Mouse (Mus musculus): Measurements from ENCODE around the gene Slc25a21.

Slc25a21 gene

DNA sequence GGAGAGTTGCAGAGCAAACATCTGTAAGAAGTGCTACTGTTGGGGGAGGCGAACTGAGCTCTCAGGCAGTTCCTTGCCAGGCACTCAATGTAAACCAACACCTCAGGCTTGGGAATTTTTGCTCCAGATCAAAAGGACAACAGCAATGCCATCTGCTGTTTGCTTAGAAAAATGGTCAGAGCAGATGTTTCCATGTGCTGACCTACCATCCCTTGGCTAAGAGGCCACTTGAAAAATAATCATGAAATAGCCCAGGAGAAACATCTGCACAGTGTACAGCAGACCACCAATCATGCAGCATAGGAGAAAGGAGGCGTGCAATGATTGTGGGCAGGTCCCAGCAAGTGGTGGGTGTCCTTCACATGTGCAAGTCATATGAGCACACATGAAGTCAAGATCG lies 180.9 kb downstream of the Slc25a21 start:
- no peak for DNase-seq

DNA sequence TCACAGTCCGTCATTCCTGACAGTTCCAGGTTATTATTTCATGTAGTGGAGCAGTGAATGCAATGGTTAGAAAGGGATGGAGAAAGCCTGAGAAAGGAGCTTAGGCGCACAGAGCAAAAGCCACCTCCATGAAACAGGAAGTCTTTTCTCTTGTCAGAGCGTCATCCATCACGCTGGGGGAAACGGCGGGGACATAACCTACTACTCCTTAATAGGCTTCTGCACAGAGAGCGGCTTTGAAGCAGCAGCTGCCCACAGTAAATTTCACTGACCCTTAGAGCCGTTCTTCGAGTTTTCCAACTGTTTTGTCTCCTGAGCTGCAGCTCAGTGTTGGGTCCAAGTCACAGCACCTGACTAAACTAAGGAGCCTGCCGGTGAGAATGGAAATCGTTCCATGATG lies 188.3 kb downstream of the Slc25a21 start:
- no peak for DNase-seq

DNA sequence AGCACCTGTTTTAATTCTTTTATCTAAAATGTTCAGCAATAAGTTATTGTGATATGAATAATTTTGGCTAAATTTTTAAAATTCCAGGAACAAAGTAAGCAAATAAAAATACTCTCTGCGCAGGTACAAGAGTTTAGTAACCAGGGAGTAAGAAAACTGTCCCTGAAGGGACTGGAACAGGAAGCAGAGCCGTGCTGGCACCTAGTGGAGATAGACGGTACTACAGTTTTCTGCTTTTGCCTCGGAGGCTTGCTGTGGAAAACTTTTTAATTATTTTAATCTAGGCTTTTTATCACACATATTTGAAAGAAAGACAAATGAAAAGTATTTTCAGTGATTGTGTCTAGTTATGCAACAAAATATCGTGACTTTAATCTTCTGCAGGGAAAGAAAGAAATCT lies 211.2 kb downstream of the Slc25a21 start:
- DNase-seq = peak; percentile 47

DNA sequence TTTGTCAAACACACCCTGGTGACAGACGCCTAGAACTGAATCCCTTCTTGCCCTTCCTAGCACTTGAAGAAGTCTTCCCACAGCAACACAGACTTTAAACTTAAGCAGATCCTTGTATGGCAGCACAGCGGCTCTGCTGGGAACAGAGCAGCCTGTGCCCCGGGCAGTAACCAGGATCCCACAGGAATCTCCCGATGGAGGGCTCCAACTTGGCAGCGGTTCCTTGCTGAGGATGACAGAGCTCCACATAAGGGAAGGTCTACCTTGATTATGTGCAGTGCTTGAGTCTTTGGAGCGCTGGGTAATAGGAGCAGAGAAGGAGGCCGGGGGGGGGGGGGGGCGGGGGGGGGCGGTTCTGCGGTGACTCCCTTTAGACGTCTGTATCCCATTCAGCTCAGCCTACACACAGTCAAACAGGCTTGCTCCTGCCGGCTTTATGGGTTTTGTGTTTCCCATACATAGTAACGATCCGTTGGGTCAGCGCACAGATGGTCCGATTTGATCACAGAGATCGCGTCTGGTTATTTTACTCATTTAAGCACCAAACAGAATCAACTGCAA lies 215.1 kb downstream of the Slc25a21 start:
- DNase-seq = no peak

DNA sequence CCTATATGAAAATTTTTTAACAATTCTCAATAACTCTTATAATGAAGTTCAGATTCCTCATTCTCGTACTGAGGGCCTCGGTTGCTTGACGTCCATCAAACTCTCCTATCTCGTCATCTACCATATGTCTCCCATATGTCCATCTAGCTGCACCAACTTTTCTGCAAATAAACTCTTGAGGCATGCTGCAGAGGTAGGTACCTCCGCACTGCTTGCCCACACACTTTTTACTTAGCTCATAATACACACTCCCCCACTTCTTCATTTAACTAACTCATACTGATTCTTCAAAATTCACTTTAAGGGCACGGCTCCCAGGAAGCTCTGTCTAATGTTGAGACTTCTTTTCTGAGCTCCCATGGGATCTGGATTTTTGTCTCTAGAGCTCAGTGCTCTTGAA lies 222.0 kb downstream of the Slc25a21 start:
- no peak for DNase-seq

DNA sequence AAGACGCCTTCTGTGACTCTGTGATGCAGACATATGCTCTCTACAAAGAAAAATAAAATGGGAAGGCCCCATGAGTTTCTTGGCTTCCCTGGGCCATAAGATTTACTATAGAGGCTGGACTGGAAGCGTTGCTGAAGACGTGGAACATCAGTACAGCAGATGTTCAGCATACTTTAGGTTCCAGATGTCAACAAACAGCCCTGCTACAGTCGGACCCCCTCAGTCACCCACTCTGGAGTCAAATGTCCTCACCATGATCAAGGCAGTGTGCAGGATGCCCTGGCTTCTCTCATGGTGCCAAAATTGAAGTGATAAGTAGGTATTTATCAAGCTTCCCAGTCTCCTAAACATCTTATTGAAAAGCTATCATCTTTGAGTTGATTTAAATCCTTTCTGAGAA lies 234.0 kb downstream of the Slc25a21 start:
- DNase-seq = no peak

DNA sequence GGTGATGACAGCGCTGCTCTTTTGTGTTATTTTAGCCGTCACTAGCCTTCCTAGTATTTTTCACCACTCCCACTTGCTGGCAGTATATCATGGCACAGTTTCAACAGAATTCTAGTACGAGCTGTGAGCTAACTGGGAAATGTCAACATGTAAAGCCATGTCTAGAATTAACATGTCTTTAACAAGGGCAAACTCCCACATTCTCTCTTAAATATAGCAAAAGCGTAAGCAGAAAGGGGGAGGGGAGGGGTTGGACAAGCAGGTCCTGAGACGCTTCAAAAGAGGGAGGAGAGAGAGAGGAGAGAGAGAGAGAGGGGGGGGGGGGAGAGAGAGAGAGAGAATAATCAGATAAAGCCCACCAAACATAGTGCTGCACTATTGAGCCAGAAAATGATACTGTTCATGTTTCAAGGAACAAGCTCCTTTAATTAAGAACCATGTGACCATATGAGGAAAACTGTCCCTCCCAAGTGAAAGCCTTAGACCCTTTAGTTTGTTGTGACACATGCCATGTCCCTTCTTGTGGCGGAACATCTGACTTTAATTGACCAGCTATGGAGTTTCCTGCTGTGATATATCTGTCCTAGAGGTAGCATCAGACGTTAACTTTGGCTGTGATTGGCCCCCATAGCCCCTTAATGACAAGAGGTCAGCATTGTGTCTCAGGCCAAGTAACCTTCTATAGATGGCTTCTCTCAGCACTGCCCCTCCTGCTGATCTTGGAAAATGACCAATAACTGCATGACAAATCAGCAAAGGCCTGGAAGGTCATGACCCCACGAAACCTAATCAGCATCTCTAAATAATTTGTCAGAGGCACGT lies 237.8 kb downstream of the Slc25a21 start:
- DNase-seq = no peak

DNA sequence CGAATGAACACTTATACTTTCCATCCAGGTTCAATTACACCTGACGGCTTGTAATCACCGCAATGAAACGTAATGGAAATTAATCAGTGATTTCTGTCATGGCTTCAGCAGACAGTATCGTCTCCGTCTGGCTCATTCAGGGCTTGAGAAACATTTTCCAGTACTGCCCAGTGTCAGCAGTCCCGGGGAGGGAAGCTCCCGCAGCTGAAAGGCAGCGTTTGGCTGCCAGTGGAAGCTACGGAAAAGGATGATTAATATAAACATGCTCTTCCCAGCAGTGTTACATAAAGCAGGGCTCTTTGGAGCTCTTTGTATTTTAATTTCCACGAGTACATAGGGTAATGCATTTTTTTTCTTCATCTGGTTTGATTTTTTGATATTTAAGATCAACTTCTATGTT lies 239.0 kb downstream of the Slc25a21 start:
- DNase-seq = no peak

DNA sequence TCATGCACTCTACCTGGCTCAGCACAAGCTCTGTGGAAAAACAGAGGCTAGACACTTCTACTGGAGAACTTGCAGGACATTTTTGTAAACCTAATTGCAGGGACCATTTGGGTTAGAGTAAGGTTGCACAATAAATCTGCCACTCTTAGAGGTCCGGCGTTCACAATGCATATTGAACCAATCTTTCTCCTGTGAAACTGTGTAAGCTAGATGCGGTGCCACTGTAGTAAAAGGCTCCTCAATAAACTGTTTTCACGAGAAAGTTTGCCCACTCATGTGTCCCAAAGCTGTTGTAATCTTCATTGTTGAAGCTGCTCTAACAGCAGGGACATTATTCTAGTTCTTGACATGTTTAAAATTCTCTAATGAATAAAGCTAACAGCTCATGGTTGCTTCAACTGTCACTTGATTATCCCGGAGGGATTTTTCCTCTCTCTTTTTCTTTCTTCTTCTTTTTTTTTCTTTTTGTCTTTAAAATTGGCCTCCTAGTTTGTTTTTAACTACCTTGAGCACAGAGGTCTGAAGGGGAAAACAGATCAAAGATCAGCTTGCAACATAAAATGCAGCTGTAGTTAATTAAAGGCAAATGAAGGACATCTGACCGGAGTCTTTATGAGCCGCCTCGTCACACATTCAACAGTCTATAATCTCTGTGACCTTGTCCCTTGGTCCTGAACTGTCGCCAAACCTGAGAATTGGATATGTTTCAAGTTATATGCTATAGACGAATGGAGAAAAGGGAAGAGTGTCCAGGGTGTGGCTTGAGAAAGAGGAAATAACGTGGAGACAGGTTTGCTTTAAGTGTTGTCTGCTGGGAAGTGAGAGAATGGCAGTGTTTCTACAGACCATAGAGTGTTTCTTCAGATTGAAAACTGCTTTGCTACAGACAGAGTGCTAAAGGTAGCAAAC lies 245.3 kb downstream of the Slc25a21 start:
- DNase-seq = no peak

DNA sequence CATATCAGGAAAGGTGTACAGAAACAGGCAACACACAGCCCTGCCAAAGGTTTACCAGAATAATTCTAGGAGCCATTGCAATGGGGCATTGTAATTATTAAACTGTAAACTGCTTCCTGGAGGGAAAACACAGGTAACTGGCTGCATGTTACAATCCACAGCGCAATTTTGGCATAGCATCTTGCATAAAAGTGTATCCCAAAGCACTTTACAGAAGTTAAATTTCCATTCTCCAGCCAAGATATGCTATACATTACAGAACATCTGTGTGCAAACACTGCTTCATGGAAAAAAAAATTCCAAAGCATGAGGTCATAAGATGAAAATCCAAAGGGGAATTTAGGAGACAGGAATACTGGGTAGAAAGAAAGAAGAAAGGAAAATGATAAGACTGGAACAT lies 253.0 kb downstream of the Slc25a21 start:
- DNase-seq = no peak

DNA sequence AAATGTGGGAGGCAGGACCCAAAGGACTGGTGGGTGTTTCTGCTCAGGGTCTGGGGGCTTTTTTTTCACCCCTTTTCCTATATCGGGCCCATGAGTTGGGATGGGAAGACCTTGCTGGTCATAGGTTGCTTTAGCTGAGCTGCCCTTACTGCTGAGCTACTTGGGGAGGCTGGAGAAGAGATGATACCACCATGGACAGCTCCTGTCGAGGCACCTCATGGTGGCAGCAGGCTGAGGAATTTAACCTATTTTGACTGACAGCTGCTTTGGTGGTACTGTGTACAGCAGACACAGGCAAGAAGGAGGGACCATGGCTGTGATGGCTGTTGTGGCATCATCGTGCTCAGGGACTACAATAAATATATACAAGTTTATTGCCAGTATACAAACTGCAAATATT lies 256.4 kb downstream of the Slc25a21 start:
- DNase-seq = no peak

DNA sequence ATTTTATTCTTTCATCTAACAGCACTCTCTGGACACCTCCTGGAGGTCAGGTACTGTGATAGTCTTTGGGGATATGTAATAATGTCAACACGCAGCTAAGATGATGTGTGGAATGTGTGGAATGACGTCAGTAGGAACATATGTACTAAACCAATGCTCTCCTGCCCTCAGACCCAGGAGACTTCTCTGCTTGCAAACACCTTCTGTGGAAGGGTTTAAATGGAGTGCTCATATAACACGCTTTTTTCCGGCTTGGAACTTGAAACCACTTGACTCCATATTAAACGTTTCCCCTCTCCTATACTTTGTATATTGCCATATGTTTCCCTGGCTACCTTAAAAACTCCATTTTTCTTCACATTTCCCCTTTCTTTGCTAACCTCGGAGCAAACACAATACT lies 279.1 kb downstream of the Slc25a21 start:
- DNase-seq = no peak

DNA sequence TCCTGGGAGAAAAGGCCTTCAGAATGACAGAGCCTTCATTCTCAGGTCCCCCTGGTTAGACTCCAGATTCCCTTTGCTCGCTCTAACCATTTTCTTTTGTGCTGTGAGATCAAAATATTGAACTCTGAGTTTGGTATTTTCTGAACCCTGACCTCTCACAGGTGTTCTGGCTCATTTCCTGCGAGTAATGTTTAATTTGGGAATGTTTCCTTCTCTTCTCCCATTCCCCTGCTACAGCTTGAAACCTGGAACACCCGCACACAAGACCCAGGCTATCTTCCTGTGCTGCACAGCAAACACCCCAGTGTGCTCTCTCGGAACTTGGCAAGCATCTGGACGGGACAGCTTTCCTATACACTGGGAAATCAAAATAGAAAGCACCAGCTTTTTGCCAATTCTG lies 290.8 kb downstream of the Slc25a21 start:
- no peak for DNase-seq

DNA sequence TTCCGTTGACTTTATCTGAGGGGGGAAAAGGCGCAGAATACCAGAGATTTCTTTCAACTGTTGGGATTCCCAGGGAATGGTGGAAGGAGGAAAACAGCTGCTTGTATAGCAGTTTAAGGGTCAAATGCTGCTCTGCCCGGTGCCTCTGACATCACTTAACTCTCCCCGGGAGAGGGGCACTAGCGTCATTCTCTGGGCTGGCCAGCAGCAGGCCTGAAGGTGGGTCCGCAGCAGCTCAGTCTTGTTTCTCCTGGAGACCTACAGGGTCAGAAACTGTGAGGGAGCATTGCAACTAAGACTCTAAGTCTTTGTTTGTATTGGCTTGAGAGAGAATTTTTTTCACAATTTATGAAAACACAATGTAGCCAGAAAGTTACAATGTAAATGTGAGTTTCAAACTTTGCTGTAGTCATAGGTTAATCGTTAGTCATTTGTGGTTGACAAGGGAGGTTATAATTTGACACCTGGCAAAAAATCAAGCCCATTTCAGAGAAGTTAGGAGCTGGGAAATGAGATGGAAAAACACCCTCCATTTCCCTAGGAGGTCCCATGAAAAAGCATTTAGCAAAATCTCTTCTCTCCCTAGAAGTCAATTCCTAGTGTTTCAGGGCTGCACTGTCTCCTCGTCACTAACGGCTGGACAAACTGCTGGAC lies 291.5 kb downstream of the Slc25a21 start:
- DNase-seq = no peak

DNA sequence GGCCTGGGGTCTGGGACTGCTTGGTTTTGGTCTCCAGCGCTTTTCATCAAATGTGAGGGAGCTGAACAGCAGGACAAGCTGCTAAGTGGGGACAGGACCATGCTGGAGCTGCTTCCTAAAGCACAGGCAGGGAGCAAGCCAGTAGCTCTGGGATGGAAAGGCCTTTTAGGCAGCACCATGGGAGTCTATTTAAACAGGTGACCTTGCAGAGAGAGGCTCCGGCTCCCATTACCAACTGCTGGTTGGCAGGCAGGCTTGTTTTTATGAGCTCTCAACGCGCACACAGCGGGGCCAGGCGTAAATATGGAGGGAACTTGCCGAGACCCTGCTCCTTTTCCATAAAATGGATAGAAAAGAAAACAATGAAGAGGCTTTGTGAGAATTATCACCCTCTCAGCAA lies 292.1 kb downstream of the Slc25a21 start:
- DNase-seq = no peak

DNA sequence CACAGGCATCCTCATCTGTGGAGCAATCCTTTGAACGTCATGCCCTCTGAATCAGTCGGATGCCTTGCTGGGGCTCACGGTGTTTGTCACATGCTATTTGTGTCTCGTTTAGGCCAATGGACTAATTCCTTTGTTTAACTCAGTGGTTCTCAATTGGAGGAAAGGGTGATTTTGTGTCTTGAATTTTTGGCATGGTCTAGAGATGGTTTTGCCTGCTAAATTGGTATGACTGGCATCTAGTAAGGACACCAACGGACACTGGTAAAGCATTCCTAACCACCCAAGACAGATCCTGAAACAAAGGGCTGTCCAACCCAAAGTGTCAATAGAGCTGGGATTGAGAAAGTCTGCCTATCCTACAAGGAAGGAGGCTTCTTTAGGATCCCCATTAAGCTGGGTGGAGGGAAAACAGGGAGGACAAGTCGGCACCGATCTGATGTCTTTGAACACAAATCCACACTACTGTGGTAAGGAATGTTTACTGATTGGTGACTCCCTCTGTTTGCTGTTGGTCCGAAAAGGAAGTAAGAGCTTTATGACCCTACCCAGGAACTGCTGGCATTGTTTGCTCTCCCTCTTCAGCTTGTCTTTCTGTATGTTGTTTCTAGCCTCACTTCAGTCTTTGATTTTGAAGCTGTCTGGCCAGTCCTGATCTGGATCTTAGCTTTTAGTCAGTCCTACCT lies 294.4 kb downstream of the Slc25a21 start:
- no peak for DNase-seq

DNA sequence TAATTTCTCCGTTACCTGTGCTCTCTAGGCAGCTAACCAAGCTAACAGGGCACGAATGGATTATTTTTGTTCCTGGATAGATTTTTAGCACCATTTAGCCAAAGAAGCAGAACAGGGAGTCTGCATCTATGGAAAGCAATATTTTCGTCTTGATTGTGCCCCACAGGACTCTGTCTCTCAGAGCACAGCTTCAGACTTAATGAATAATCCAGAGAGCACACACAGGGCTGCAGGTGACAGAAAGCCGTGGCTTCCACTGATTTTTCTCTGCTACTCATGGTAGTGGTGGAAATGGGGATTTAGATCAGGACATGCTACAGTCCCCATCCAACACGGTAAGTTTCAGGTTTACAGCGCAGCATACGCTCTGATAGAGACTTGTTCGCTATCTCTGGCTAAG lies 299.3 kb downstream of the Slc25a21 start:
- no peak for DNase-seq

DNA sequence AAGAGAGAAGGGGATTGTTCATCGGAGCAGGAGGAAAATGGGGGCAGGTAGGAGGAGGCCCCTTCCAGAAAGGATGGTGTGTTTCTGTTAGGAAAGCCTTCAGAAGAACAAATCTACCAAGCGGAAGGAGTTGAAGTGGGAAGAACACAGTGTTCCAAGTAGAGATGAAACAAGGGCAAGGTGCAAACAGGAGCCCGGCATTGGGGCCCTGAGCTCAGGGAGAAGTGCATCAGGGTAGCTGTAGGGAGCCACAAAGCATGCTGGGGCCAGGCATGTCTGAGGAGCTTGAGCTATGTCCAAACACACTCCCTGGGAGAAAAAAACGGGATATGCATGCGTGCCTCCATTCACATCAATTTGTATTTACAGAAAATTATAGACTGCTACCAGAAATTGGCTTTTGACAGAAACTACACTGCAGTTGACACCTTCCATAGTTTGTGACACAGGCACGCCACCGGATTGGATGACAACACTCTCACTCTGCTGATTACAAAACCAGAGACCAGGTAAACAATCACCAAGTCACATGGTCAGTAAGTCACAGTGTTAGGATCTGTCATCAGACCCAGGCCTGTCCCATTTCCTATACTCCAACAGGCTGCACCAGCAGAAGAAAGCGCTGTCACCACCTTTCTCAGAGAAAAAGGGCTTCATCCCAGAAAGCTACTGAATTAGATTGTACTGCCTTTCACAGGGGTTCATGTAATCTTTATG lies 299.9 kb downstream of the Slc25a21 start:
- no peak for DNase-seq

DNA sequence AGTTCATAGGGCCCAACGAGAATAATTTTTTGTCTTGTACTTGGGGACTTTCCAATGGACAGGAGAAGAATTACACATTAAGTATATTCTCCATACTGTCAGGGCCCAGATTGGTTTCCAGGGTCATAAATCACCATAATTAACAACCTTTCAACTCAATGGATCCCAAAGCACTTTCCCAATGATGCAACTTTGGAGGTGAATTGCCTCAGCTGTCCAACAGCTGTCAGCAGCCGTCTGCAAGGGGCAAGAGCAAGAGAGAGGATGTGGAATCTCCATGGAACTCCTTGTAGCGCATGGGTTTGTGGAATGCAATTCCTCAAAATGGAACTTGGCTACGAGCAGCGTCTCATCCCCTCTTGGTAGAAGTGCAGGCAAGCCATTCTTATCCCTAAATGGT lies 302.3 kb downstream of the Slc25a21 start:
- DNase-seq = no peak

DNA sequence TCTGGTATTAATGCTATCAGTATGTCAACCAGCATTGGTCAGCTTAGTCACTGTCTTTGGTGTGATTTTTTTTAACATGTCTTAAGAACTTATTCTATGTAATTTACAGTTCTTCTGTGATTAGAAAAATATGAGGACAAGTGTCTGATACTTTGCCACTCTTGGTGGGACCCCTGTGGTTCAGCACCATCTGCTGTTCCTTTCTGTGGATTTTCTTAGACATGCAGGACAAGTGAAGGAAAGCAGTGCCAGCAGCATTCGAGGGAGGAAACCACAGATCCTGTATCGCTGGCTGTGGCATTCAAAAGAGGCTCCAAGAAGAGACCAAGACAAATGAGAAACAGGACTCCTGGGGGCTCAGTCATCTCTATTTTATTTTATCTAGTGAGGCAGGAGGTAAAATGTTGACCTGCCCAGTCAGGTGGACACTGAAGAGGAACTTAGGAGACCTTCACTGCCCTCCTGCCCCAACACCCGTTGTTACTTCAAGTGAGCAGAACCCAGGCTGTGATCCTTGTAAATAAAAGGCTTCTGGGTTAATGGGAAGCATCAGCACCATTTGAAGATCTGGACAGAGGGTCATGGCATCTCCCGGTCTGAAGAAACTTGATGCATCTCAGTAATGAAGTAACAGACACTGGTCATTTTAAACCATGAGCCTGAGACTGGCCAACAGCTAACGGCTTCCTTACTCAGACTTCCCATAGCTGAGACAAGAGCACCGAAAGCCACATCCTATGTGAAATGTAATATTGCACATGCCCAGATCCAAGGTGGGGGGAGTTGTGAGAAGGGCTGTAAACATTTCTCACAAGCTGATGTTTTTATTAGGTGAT lies 306.2 kb downstream of the Slc25a21 start:
- DNase-seq = no peak

DNA sequence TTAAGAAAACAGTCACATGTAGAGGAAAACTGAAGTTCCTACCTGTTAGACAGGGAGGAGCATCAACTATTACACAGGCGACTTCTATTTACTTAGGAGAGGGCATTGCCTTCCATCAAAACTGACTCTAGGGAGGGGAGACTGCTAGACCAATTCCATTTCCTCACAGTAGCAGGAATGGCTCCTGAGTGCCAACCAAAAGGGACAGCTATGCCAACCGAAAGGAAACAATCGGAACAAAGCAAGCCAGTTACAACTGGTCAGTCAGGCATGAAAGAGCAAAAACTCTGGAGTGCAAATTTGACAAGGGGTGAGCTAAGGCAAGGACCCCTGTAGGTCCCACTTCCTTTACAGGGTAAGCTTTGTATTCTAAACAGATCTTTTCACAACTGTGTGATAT lies 319.5 kb downstream of the Slc25a21 start:
- DNase-seq = no peak
